In genomic region chr7:131609677-131610076, GRCm38 (mm10) we compare ENCODE assay signal across 17 mouse cellular contexts. TPM values are rescaled to one million over a fixed set of nuclear protein-coding genes. Genes with fewer than 3 reads are reported as not detected.
DNase-seq lines count a peak whose midpoint lies in the region; ATAC-seq and TF ChIP-seq lines count a peak whose summit lies in the region.
"Had no signal": no experiment of that assay in that cellular context is flagged by ENCODE, and none has a peak within 500 bp of the region (broad histone marks: within the 10 kb centered on the region; RNA-seq: fewer than 3 reads in every experiment).

No protein-coding gene starts in this region.

- H3K9ac ChIP-seq in kidney, postnatal 0 days (ENCODE audit: low read depth, low read length), result no peak overlapping the region
- no peak overlapping the region for H3K9ac ChIP-seq in neural tube, embryonic 11.5 days (ENCODE audit: low read length)
- H3K9ac ChIP-seq: embryonic facial prominence, embryonic 12.5 days; liver, embryonic 13.5 days had no signal

- H3K36me3 ChIP-seq in kidney, postnatal 0 days (ENCODE audit: insufficient read depth, low read length), result no peaks in the 10 kb centered on the region
- no peaks in the 10 kb centered on the region for H3K36me3 ChIP-seq in embryonic facial prominence, embryonic 10.5 days (replicated peaks)
- no peaks in the 10 kb centered on the region for H3K36me3 ChIP-seq in neural tube, embryonic 11.5 days (ENCODE audit: control insufficient read depth, insufficient read depth, low read length)
- H3K36me3 ChIP-seq: embryonic facial prominence, embryonic 12.5 days; liver, embryonic 13.5 days had no signal

- no peak; the same call in 1 of the 2 replicates for ATAC-seq in kidney, postnatal 0 days (replicated peaks; ENCODE audit: low FRiP score, low read depth)
- ATAC-seq in neural tube, embryonic 11.5 days (ENCODE audit: insufficient read depth, low FRiP score, low TSS enrichment), result no peak
- ATAC-seq in cerebellum, adult (ENCODE audit: insufficient number of reproducible peaks, low FRiP score, low TSS enrichment), result no peak
- ATAC-seq: CD4-positive, CD25-positive, alpha-beta regulatory T cell, adult 4 months; forebrain, embryonic 14.5 days; inflammation-experienced regulatory T-cells, adult 6 months had no signal

- H3K27me3 ChIP-seq in kidney, postnatal 0 days (ENCODE audit: insufficient read depth, low read length), result no peaks in the 10 kb centered on the region
- peaks cover 9% of the 10 kb centered on the region; the same call in 1 of the 2 replicates for H3K27me3 ChIP-seq in embryonic facial prominence, embryonic 10.5 days (replicated peaks; ENCODE audit: low read depth, poor library complexity, severe bottlenecking)
- H3K27me3 ChIP-seq in neural tube, embryonic 11.5 days (ENCODE audit: control insufficient read depth, insufficient read depth, low read length), result no peaks in the 10 kb centered on the region
- H3K27me3 ChIP-seq: embryonic facial prominence, embryonic 12.5 days; liver, embryonic 13.5 days had no signal

- no peaks in the 10 kb centered on the region for H3K9me3 ChIP-seq in kidney, postnatal 0 days (replicated peaks; ENCODE audit: low read length)
- H3K9me3 ChIP-seq in embryonic facial prominence, embryonic 10.5 days, result no peaks in the 10 kb centered on the region
- H3K9me3 ChIP-seq in neural tube, embryonic 11.5 days (ENCODE audit: control insufficient read depth, low read length), result no peaks in the 10 kb centered on the region
- H3K9me3 ChIP-seq: embryonic facial prominence, embryonic 12.5 days; liver, embryonic 13.5 days had no signal

- H3K4me2 ChIP-seq in kidney, postnatal 0 days (ENCODE audit: low read length), result no peak overlapping the region
- H3K4me2 ChIP-seq in neural tube, embryonic 11.5 days (ENCODE audit: low read depth), result no peak overlapping the region
- H3K4me2 ChIP-seq: embryonic facial prominence, embryonic 12.5 days; liver, embryonic 13.5 days had no signal

- peak; percentile 42; the same call in 1 of the 2 replicates for TF ChIP-seq CTCF in kidney, postnatal 0 days (IDR thresholded peaks at IDR 0.05; ENCODE audit: low read depth)

- DNase-seq in kidney, postnatal 0 days (ENCODE audit: low spot score), result peak; percentile 37
- DNase-seq in kidney, adult 9 months, result no peak
- peak; percentile 47 for DNase-seq in R1 (ENCODE audit: low read depth, low spot score)
- peak; percentile 71 for DNase-seq in embryonic facial prominence, embryonic 10.5 days (ENCODE audit: low spot score)
- DNase-seq in neural tube, embryonic 11.5 days (ENCODE audit: low spot score), result peak; percentile 53
- no peak for DNase-seq in left cerebral cortex, adult 11 months (ENCODE audit: low spot score)
- DNase-seq in thymus, postnatal 25 days, result no peak
- DNase-seq: cerebellum, adult 18-20 months; liver, embryonic 13.5 days; lung, postnatal 4 days; right cerebral cortex, postnatal 14 days; thymus, postnatal 36 days had no signal

- no peak overlapping the region for H3K27ac ChIP-seq in kidney, postnatal 0 days
- no peak overlapping the region for H3K27ac ChIP-seq in embryonic facial prominence, embryonic 10.5 days (replicated peaks)
- H3K27ac ChIP-seq in neural tube, embryonic 11.5 days (ENCODE audit: low read depth, low read length), result no peak overlapping the region
- H3K27ac ChIP-seq: embryonic facial prominence, embryonic 12.5 days; liver, embryonic 13.5 days had no signal

- H3K4me1 ChIP-seq in kidney, postnatal 0 days (replicated peaks; ENCODE audit: insufficient read depth, low read length), result no peaks in the 10 kb centered on the region
- peaks cover 4% of the 10 kb centered on the region; the same call in 1 of the 2 replicates for H3K4me1 ChIP-seq in embryonic facial prominence, embryonic 10.5 days
- no peaks in the 10 kb centered on the region for H3K4me1 ChIP-seq in neural tube, embryonic 11.5 days (ENCODE audit: control insufficient read depth, insufficient read depth, low read length)
- H3K4me1 ChIP-seq: embryonic facial prominence, embryonic 12.5 days; liver, embryonic 13.5 days had no signal

- H3K4me3 ChIP-seq in kidney, postnatal 0 days (replicated peaks; ENCODE audit: low read depth, low read length), result no peak overlapping the region
- no peak overlapping the region for H3K4me3 ChIP-seq in embryonic facial prominence, embryonic 10.5 days
- H3K4me3 ChIP-seq in neural tube, embryonic 11.5 days (ENCODE audit: low read depth, low read length), result no peak overlapping the region
- H3K4me3 ChIP-seq: embryonic facial prominence, embryonic 12.5 days; liver, embryonic 13.5 days had no signal

- WGBS in kidney, postnatal 0 days, result 31% methylated on average over 7 of the region's 7 CpGs
- 33% methylated on average over 7 of the region's 7 CpGs for WGBS in embryonic facial prominence, embryonic 10.5 days
- 27% methylated on average over 7 of the region's 7 CpGs for WGBS in neural tube, embryonic 11.5 days

RNA-seq across cellular contexts. Expression of gene Bub3, which starts 49.7 kb away (rescaled TPM):
- polyA plus RNA-seq in kidney, postnatal 0 days (2015; fragmentation: Nextera tagmentation; extraction: Ambion mirVana), result 136 and 142 TPM in 2 replicates
- 312 and 325 TPM in 2 replicates for polyA plus RNA-seq in embryonic facial prominence, embryonic 10.5 days (2016; fragmentation: Nextera tagmentation; extraction: Ambion mirVana)
- polyA plus RNA-seq in neural tube, embryonic 11.5 days (2014; fragmentation: Nextera tagmentation; extraction: Ambion mirVana), result 257 TPM in 2 replicates

Comparison
In these comparisons a context has a peak if more than half of its experiments do, and no peak if none do; other contexts are left out.
1. DNase-seq: peak in kidney, postnatal 0 days (single experiment), R1 (single experiment), embryonic facial prominence, embryonic 10.5 days (single experiment) and neural tube, embryonic 11.5 days (single experiment); none in kidney, adult 9 months (single experiment), left cerebral cortex, adult 11 months (single experiment) and thymus, postnatal 25 days (single experiment).